Mouse (Mus musculus) activated CD4-positive, CD25-positive, alpha-beta regulatory T cell, adult 9 weeks (primary cell): ENCODE results near the gene Tmem179. TPM values are rescaled to one million over a fixed set of nuclear protein-coding genes. Genes with fewer than 3 reads are reported as not detected.

Source experiments
- polyA plus RNA-seq: library from polyadenylated mRNA; unstranded; fragments of 100-300 nt; shearing (Covaris generic); gene quantifications from one replicate; pipeline ENCODE4 v1.2.1, GENCODE M21; 2017

The Tmem179 gene
- polyA plus RNA-seq = not detected

DNA sequence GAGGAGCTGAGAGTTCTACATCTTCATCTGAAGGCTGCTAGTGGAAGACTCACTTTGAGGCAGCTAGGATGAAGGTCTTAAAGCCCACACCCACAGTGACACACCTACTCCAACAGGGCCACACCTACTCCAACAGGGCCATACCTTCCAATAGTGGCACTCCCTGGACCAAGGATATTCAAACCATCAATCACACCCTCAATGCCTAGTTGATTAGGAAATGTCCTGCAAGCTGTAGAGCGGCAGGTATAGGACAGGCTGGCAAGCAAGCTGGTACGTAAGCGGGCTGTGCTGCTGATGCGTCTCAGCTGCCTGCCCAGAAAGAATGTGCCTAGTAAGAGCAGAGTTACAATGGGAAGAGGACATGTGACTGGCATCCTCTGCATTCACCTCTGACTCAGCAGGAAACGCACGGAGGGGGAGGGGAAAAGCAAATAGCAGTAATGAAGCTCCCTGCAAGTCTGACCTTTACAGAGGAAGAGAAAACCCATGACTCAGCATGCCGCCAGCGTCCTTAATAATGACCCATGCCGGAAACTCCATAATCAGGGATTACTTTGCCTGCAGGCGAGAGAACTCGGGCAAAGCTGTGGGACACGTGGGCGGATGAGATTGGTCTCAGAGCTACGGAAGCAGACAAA lies at the start of gene Tmem179:
Gene Tmem179, minus strand, starts transcription at position 51 of the 641 bp plus-strand sequence.

DNA sequence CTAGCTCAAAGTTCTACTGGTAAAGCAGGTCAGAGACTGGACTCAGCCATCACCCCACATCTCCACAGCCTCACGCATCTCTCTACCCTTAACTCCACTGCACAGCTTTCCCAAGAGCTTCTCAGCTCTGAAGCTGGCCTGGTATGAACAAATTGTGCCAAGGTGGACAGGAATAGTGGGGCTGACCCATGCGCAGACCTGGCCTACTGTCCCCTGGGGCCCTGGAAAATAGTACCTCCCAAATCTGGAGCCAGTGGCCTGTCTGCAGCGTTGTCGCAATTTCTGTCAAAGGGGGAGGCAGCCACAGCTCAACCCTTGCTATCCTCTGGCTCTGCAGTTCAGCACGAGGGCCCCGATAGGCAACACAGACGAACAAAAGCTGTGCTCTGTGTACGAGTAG lies 27.4 kb downstream of the Tmem179 start, which contains the start of gene A530016L24Rik:
Gene A530016L24Rik, plus strand, starts transcription at position 315 of the 400 bp plus-strand sequence.

Other genes with a start within 250 kb of the Tmem179 start
- not detected for gene A530016L24Rik, start 27.3 kb downstream of the Tmem179 start, polyA plus RNA-seq
- 12.1 TPM for gene Inf2, start 72.0 kb upstream of the Tmem179 start, polyA plus RNA-seq
- 1.9 TPM for gene Adssl1, start 103.3 kb upstream of the Tmem179 start, polyA plus RNA-seq
- gene Siva1, start 127.9 kb upstream of the Tmem179 start, polyA plus RNA-seq = 44.5 TPM
- gene Akt1, start 158.1 kb upstream of the Tmem179 start, polyA plus RNA-seq = 8.0 TPM
- 1.7 TPM for gene Zbtb42, start 162.1 kb upstream of the Tmem179 start, polyA plus RNA-seq
- gene Cep170b, start 203.7 kb upstream of the Tmem179 start, polyA plus RNA-seq = 2.6 TPM
- 5.2 TPM for gene Pld4, start 243.9 kb upstream of the Tmem179 start, polyA plus RNA-seq